Mouse (Mus musculus) CH12.LX (cell line): ENCODE measurements around the gene Plpp1.

Experiments used
- CTCF ChIP-seq, 2 experiments: IDR thresholded peaks in 1 of 2; conservative IDR thresholded peaks in 1 of 2; 2 replicates each; pipeline ENCODE4 v1.5.1; 2011 to 2012; ENCODE audit warnings: low read depth in 2 of 2, low read length in 2 of 2, improper control_type of control experiment in 1 of 2, inconsistent platforms in 1 of 2, mild to moderate bottlenecking in 1 of 2, moderate library complexity in 1 of 2
- E2F4 ChIP-seq: IDR thresholded peaks from 2 replicates; pipeline ENCODE4 v1.6.1; 2011; ENCODE audit warnings: low read depth, low read length, improper control_type of control experiment; ENCODE audit not compliant: insufficient replicate concordance
- ELF1 ChIP-seq: IDR thresholded peaks from 2 replicates; pipeline ENCODE4 v1.6.1; 2014; ENCODE audit warnings: low read depth, mild to moderate bottlenecking, inconsistent platforms, low read length, improper control_type of control experiment
- EP300 ChIP-seq: IDR thresholded peaks from 2 replicates; pipeline ENCODE4 v1.6.1; 2011; ENCODE audit warnings: low read length, improper control_type of control experiment
- HCFC1 ChIP-seq: IDR thresholded peaks from 2 replicates; pipeline ENCODE4 v1.6.1; 2012; ENCODE audit warnings: low read depth, mild to moderate bottlenecking, inconsistent platforms, low read length, improper control_type of control experiment
- MAZ ChIP-seq: IDR thresholded peaks from 2 replicates; pipeline ENCODE4 v1.6.1; 2012; ENCODE audit warnings: low read depth, mild to moderate bottlenecking, inconsistent platforms, low read length, improper control_type of control experiment, moderate library complexity
- MEF2A ChIP-seq: IDR thresholded peaks from 2 replicates; pipeline ENCODE4 v1.6.1; 2014; ENCODE audit warnings: low read depth, mild to moderate bottlenecking, inconsistent platforms, low read length, improper control_type of control experiment, borderline replicate concordance
- POLR2A ChIP-seq: IDR thresholded peaks from 2 replicates; pipeline ENCODE4 v1.6.1; 2011; ENCODE audit warnings: low read depth, mild to moderate bottlenecking, improper control_type of control experiment, low read length
- POLR2AphosphoS2 ChIP-seq: IDR thresholded peaks from 2 replicates; pipeline ENCODE4 v1.6.1; 2011; ENCODE audit warnings: low read depth, low read length, improper control_type of control experiment
- USF1 ChIP-seq: IDR thresholded peaks from 2 replicates; pipeline ENCODE4 v1.6.1; 2014; ENCODE audit warnings: low read depth, mild to moderate bottlenecking, inconsistent platforms, low read length, improper control_type of control experiment

GRCm38 (mm10) chr13:112765654-112766053, 34.9 kb upstream of the Plpp1 start:
- no peak for TF ChIP-seq POLR2AphosphoS2
- TF ChIP-seq E2F4, result no peak
- TF ChIP-seq CTCF (conservative IDR thresholded peaks at IDR 0.05 in 1 of 2, IDR thresholded peaks at IDR 0.05 in 1 of 2; ENCODE audit: low read depth in 2 of 2, low read length in 2 of 2), result no peak
- TF ChIP-seq ELF1, result no peak
- TF ChIP-seq HCFC1, result no peak
- no peak for TF ChIP-seq POLR2A
- no peak for TF ChIP-seq MAZ
- no peak for TF ChIP-seq USF1
- no peak for TF ChIP-seq MEF2A
- TF ChIP-seq EP300, result no peak
